Mouse (Mus musculus): Measurements from ENCODE around the gene Cherp. TPM values are rescaled to one million over a fixed set of nuclear protein-coding genes. Genes with fewer than 3 reads are reported as not detected.

Gene Cherp
- total RNA-seq, 2 experiments from 2014 or later, result 72.7 to 74.0 TPM

DNA sequence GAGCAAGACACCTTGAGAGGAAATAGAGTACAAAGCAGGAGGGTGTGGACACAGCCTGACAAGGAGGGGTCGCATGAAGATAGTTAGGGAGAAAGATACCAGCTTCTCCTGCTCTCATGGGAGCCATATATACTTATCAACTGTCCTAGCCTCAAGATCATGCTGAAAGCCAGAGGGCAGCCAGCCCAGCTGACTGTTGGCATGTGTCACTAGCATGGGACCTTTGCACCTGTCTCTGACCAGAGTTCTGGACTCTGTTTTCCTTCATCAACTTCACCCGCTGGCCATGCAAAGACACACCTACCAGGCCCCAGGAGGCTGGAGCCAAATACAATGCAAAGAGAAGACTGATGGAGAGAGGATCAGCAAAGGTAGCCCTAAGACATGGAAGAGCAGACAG is 5.8 kb downstream of the Cherp start:
- intact Hi-C loops (cut with DNase I), result no loop called here
- TF ChIP-seq CTCF (IDR thresholded peaks at IDR 0.05), result no peak

DNA sequence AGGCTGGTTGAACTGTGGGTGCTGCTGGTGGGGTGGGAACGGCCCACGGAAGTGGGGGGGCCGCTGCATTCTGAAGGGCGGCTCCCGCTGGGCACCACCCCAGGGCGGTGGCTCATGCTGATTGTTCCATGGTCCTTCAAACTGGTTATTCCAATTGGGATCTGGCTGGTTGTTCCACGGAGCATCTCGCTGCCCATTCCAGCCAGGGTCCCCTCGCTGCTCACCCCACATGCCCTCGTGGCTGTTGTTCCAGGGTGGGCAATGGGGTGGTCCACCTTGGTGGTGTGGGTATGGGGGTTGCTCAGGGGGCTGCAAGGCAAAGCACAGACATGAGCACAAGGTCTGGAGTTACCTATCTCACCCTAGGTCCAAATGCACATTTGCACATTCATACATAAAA is 10.8 kb downstream of the Cherp start:
- DNase-seq (ENCODE audit: extremely low spot score in 1 of 2, low spot score in 2 of 2), result no peak
- no peak for TF ChIP-seq CTCF (IDR thresholded peaks at IDR 0.05)
- intact Hi-C loops (cut with DNase I), result no loop called here
- no peak overlapping the region for H3K4me3 ChIP-seq
- no peak overlapping the region for H3K27ac ChIP-seq

More for the DNA sequence above, 5.8 kb downstream of the Cherp start:
- H3K27ac ChIP-seq, result no peak overlapping the region
- no peak overlapping the region for H3K4me3 ChIP-seq
- no peak for DNase-seq (ENCODE audit: extremely low spot score in 1 of 2, low spot score in 2 of 2)

GRCm38 (mm10) chr8:72459881-72460533 is 15.0 kb downstream of the Cherp start:
- intact Hi-C loops (cut with DNase I), result no loop called here
- DNase-seq (ENCODE audit: extremely low spot score in 1 of 2, low spot score in 2 of 2), result no peak

DNA sequence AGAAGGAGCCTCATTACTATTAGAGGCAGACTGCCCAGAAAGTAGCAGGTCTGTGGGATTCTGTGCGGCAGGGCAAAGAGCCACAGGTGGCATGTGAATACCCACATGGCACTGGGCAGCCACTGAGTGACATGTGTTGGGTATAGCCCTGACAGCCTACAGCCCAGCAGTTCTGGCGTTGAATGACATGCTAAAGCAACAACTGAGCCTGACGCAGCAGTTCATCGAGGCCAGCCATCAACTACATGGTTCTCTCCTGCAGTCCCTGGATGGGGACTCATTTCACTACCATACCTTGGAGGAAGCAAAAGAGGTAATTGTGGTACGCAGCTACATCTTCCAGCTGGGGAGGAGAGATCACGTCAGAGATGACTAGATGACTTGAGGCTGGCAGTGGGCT is 16.6 kb downstream of the Cherp start:
- Histone ChIP-seq H3K27ac (no peak overlapping the region), H3K4me3 (no peak overlapping the region)
- no peak for TF ChIP-seq CTCF (IDR thresholded peaks at IDR 0.05)
- no peak for DNase-seq (ENCODE audit: extremely low spot score in 1 of 2, low spot score in 2 of 2)
- intact Hi-C loops (cut with DNase I), result no loop called here

More at GRCm38 (mm10) chr8:72459881-72460533, 15.0 kb downstream of the Cherp start:
- H3K27ac ChIP-seq, result no peak overlapping the region
- no peak overlapping the region for H3K4me3 ChIP-seq
- TF ChIP-seq CTCF (IDR thresholded peaks at IDR 0.05), result no peak

GRCm38 (mm10) chr8:72457806-72458205 is 17.2 kb downstream of the Cherp start:
- H3K27ac ChIP-seq, result no peak overlapping the region
- TF ChIP-seq CTCF (IDR thresholded peaks at IDR 0.05), result no peak
- DNase-seq (ENCODE audit: extremely low spot score in 1 of 2, low spot score in 2 of 2), result no peak
- intact Hi-C loops (cut with DNase I), result no loop called here
- H3K4me3 ChIP-seq, result no peak overlapping the region

DNA sequence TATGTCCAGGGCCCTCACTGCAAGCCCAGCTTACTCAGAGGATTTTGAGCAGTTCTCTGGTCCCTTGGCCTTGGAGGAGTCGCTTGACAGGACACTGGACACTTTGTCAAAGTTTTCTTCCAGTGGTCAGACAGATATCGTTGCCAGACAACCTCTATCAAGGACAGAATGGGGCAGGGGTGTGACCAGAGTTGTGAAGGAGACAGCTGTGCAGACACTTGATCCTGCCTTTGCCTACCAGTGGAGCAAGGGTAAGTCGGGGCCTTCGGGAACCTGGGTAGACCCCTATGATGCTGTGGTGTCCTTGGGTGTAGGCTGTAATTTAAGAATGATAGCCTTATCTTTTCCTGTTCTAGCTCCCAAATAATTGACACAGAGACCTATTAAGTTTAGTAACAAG is 19.7 kb downstream of the Cherp start:
- intact Hi-C loops (cut with DNase I), result no loop called here
- no peak for TF ChIP-seq CTCF (IDR thresholded peaks at IDR 0.05)
- no peak for DNase-seq (ENCODE audit: extremely low spot score in 1 of 2, low spot score in 2 of 2)

GRCm38 (mm10) chr8:72453904-72454303 is 21.1 kb downstream of the Cherp start:
- no peak for DNase-seq (ENCODE audit: extremely low spot score in 1 of 2, low spot score in 2 of 2)
- TF ChIP-seq CTCF (IDR thresholded peaks at IDR 0.05), result no peak; the same call in 1 of the 2 replicates
- intact Hi-C loops (cut with DNase I), result no loop called here
- Histone ChIP-seq H3K27ac (no peak overlapping the region), H3K4me3 (no peak overlapping the region)

More for the DNA sequence above, 19.7 kb downstream of the Cherp start:
- H3K4me3 ChIP-seq, result no peak overlapping the region
- H3K27ac ChIP-seq, result no peak overlapping the region

DNA sequence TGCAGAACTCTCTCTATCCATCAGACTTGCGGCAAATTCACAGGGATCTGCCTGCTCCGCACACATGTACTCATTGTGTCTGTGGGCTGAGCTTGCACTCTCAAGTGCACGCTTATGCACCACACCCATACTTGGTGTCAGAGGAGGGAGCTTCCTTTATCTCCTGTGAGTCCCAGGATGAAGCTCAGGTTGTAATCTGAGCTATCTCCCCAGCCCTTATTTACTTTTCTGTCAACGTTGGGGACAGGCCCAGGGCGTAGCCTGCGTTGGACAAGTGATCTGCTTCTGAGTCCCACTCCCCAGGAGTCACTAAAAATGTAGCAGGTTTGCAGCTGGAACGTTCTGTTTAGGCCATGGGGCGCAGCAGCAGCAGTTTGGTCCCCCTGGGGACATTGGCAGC is 23.5 kb downstream of the Cherp start:
- DNase-seq (ENCODE audit: extremely low spot score in 1 of 2, low spot score in 2 of 2), result no peak
- intact Hi-C loops (cut with DNase I), result no loop called here
- Histone ChIP-seq H3K27ac (no peak overlapping the region), H3K4me3 (no peak overlapping the region)
- TF ChIP-seq CTCF (IDR thresholded peaks at IDR 0.05), result no peak

- DNase-seq (ENCODE audit: extremely low spot score in 1 of 2, low spot score in 2 of 2), result no peak
- no peak overlapping the region for H3K27ac ChIP-seq
- no peak overlapping the region for H3K4me3 ChIP-seq
- intact Hi-C loops (cut with DNase I), result no loop called here
- no peak for TF ChIP-seq CTCF (IDR thresholded peaks at IDR 0.05)
Observed at GRCm38 (mm10) chr8:72445071-72445470, 30.0 kb downstream of the Cherp start.

DNA sequence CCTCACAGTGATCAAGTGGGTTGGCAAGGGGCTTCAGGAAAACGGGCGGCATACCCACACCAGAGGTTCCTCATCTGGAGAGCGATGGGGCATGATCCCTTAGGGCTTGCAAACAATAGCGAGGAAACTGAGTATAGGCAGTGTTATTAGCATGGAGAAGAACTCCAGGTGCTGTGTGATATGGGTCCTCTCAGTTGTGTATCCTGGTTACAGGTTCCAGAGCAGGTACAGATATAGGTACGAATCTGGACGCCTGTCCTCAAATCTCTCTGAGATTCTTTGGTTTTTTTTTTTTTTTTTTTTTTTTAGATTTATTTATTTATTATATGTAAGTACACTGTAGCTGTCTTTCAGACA is 31.1 kb downstream of the Cherp start:
- intact Hi-C loops (cut with DNase I), result no loop called here
- peak overlapping the region; percentile 70 for H3K27ac ChIP-seq
- TF ChIP-seq CTCF (IDR thresholded peaks at IDR 0.05), result no peak
- DNase-seq (ENCODE audit: extremely low spot score in 1 of 2, low spot score in 2 of 2), result no peak
- peak overlapping the region; percentile 56 for H3K4me3 ChIP-seq

- H3K4me3 ChIP-seq, result peak within 1 kb of the TSS; percentile 56
- DNase-seq (ENCODE audit: extremely low spot score in 1 of 2, low spot score in 2 of 2), result peak; percentile 97 to 98
- no peak for TF ChIP-seq CTCF (IDR thresholded peaks at IDR 0.05)
- H3K27ac ChIP-seq, result peak within 1 kb of the TSS; percentile 76
- intact Hi-C loops (cut with DNase I), result no loop called here
Observed at GRCm38 (mm10) chr8:72443338-72443993, 31.6 kb downstream of the Cherp start, which contains the start of the genes Calr3 and 1700030K09Rik. Gene Calr3, minus strand, starts transcription at chr8:72443870. Gene 1700030K09Rik, plus strand, starts transcription at chr8:72443880.

- TF ChIP-seq CTCF (IDR thresholded peaks at IDR 0.05), result no peak
- no peak overlapping the region for H3K4me3 ChIP-seq
- intact Hi-C loops (cut with DNase I), result no loop called here
- DNase-seq (ENCODE audit: extremely low spot score in 1 of 2, low spot score in 2 of 2), result no peak
- H3K27ac ChIP-seq, result no peak overlapping the region
Observed at GRCm38 (mm10) chr8:72438248-72439015, 36.6 kb downstream of the Cherp start.
